Mouse (Mus musculus) embryonic facial prominence, embryonic 14.5 days (tissue): ENCODE measurements around the gene Akr1b10. TPM values are rescaled to one million over a fixed set of nuclear protein-coding genes. Genes with fewer than 3 reads are reported as not detected.
"Not testable (repeated sequence)": the region's sequence is repeated elsewhere in the genome, so short reads cannot be mapped to it uniquely, and the experiment has no call there.

Source experiments
- ATAC-seq: fragments of 200-750 bp; cut with Nextera tagmentation; 2 replicates; pipeline ENCODE4 v1.8.0; 2017; ENCODE audit warnings: low read depth, moderate number of reproducible peaks, moderate TSS enrichment
- DNase-seq: peaks from one replicate; pipeline ENCODE4 v3.0.0-alpha.2; 2015; ENCODE audit warnings: low spot score
- H3K27ac ChIP-seq: fragments of 300-500 bp; sonication (generic); replicated peaks from 2 replicates; pipeline ENCODE4 v1.5.1; 2014; ENCODE audit warnings: low read depth, mild to moderate bottlenecking, low read length, moderate library complexity
- H3K27me3 ChIP-seq: fragments of 300-500 bp; sonication (generic); replicated peaks from 2 replicates; pipeline ENCODE4 v1.6.1; 2014; ENCODE audit warnings: low read length; ENCODE audit not compliant: control insufficient read depth, insufficient read depth
- H3K36me3 ChIP-seq: fragments of 300-500 bp; sonication (generic); 2 replicates; pipeline ENCODE4 v1.6.1; 2014; ENCODE audit warnings: low read length, mixed read lengths; ENCODE audit not compliant: control insufficient read depth, insufficient read depth
- H3K4me1 ChIP-seq: fragments of 300-500 bp; sonication (generic); 2 replicates; pipeline ENCODE4 v1.6.1; 2014; ENCODE audit warnings: antibody characterized with exemption, low read length; ENCODE audit not compliant: control insufficient read depth, insufficient read depth
- H3K4me2 ChIP-seq: fragments of 300-500 bp; sonication (generic); 2 replicates; pipeline ENCODE4 v1.6.1; 2014; ENCODE audit warnings: low read depth, mild to moderate bottlenecking, low read length, moderate library complexity, mixed read lengths
- H3K4me3 ChIP-seq: fragments of 300-500 bp; sonication (generic); 2 replicates; pipeline ENCODE4 v1.5.1; 2014; ENCODE audit warnings: low read depth, mild to moderate bottlenecking, low read length
- H3K9ac ChIP-seq: fragments of 300-500 bp; sonication (generic); 2 replicates; pipeline ENCODE4 v1.6.1; 2014; ENCODE audit warnings: low read depth, mild to moderate bottlenecking, low read length, moderate library complexity, mixed read lengths
- H3K9me3 ChIP-seq: fragments of 300-500 bp; sonication (generic); 2 replicates; pipeline ENCODE4 v1.6.1; 2016; ENCODE audit warnings: low read length; ENCODE audit not compliant: control insufficient read depth
- WGBS: fragments of 180-500 bp; shearing (Covaris S2); extraction: QIAGEN DNeasy Blood & Tissue Kit; methylation state at CpG from one replicate; pipeline ENCODE4 v1.1.7; 2014; 5-methylcytosine and 5-hydroxymethylcytosine counted together
- polyA plus RNA-seq: library from polyadenylated mRNA; unstranded; fragments of >200 nt; fragmentation: Nextera tagmentation; extraction: Ambion mirVana; gene quantifications from 2 replicates; pipeline ENCODE4 v1.2.1, GENCODE M21; 2014

Gene Akr1b10
- polyA plus RNA-seq, 1 experiment from 2014 or later: 15.9 TPM

DNA sequence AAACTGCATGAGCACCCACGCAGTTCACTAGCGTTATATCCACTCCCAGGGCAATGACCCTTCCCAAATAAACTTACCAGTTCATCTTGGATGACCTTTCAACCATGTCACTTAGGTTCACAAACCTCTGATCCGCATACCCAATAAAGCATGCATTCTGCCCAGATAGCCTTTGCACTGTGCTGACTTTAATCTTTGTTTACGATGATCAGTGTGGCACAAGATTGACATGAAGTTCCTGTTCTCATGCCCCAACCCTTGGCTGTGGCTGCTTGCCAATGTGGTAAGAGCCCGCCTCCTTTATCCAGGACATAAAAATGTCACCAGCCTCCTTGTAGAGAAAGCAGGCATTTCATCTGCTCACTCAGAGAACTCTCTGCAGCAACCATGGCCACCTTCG lies 28.0 kb downstream of the Akr1b10 start, which contains the start of gene Akr1b7:
Gene Akr1b7 (plus strand): TSS at position 312 of the 400 bp plus-strand sequence.
- no peak within 1 kb of the TSS for H3K4me2 ChIP-seq
- ATAC-seq (no peak), DNase-seq (no peak)
- WGBS: 81% methylated on average over 6 of the region's 6 CpGs
- no peaks in the 10 kb centered on the region for H3K9me3 ChIP-seq
- no peak within 1 kb of the TSS for H3K27ac ChIP-seq
- no peak within 1 kb of the TSS for H3K9ac ChIP-seq
- no peaks in the 10 kb centered on the region for H3K4me1 ChIP-seq
- H3K27me3 ChIP-seq: no peaks in the 10 kb centered on the region
- no peak within 1 kb of the TSS for H3K4me3 ChIP-seq
- H3K36me3 ChIP-seq: no peaks in the 10 kb centered on the region

DNA sequence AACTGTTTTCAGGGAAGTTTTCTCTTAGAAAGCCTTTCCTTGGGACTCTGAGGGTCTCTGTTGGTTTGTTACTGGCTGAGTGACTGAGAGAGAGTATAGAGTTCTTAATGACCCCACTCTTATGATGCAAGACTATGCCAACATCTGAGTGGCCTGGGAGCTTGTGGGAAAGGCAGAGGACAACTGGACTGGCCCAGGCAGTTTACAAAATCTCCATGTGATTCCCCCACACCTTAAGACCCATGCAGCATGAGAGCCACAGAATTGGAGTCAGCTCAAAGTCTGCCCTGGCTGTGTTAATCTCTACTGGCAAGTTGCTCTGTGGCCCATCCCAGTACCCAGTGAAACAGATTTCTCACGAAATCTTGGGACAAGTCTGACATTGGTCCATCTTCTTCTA lies 28.7 kb downstream of the Akr1b10 start:
- Histone ChIP-seq H3K27me3 (no peaks in the 10 kb centered on the region), H3K9me3 (no peaks in the 10 kb centered on the region), H3K4me1 (no peaks in the 10 kb centered on the region), H3K36me3 (no peaks in the 10 kb centered on the region), H3K9ac (no peak overlapping the region), H3K27ac (no peak overlapping the region), H3K4me2 (no peak overlapping the region), H3K4me3 (no peak overlapping the region)
- ATAC-seq: no peak
- DNase-seq: no peak
- WGBS: 65% methylated on average over 1 of the region's 1 CpGs

DNA sequence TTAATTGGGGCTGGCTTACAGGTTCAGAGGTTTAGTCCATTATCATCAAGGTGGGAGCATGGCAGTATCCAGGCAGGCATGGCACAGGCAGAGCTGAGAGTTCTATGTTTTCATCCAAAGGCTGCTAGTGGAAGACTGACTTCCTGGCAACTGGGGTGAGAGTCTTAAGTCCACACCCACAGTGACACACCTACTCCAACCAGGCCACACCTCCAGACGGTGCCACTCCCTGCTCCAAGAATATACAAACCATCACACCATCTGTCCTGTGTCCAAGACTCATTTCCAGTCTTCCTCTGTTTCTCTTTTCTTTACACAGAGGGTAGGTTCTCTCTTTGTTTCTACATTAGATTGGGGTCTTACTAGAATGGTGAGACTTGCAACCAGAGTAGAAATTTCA lies 29.4 kb downstream of the Akr1b10 start:
- H3K4me3 ChIP-seq, H3K36me3 ChIP-seq, H3K27ac ChIP-seq, H3K27me3 ChIP-seq, DNase-seq, H3K4me1 ChIP-seq, H3K9me3 ChIP-seq, ATAC-seq, H3K9ac ChIP-seq, H3K4me2 ChIP-seq: not testable (repeated sequence)
- WGBS: 36% methylated on average over 1 of the region's 1 CpGs

DNA sequence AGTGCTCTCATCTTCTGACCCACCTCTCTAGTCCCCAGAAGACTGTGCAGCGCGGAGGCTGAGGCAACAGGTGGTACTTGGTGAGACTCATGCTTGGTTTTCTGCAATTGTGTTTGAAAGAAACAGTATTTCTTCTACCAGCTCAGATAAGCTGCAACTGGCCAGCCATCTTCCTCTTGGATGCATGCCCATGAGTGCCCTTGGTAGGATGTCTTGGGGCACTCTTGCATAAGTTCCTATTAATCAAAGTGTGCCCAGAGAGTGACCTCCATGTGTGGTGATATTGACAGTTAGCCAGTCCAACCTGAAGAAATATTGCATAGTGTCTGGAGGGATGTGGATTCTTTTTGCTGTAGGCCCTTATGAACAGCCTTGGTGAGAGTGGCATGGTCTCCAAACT lies 32.5 kb downstream of the Akr1b10 start:
- Histone ChIP-seq H3K9me3 (no peaks in the 10 kb centered on the region), H3K9ac (no peak overlapping the region), H3K4me1 (no peaks in the 10 kb centered on the region), H3K27me3 (no peaks in the 10 kb centered on the region), H3K4me2 (no peak overlapping the region), H3K27ac (no peak overlapping the region), H3K4me3 (no peak overlapping the region), H3K36me3 (no peaks in the 10 kb centered on the region)
- ATAC-seq (no peak), DNase-seq (no peak)
- WGBS: 93% methylated on average over 2 of the region's 2 CpGs

DNA sequence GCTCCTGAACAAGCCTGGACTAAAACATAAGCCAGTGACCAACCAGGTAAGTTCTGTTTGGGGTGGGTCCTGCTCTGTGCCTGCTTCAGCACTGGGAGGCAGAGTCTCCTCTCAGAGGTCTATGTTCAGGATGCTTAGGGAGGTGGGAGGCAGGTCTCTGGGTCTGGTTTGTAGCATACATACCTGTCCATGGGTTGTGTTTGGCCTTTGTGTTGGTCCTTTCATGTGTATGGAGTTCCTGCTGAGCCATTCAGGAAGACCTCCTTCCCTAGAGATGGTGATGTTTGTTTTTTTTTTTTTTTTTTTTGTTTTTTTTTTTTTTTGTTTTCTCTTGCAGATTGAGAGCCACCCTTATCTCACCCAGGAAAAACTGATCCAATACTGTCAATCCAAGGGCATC lies 35.1 kb downstream of the Akr1b10 start:
- Histone ChIP-seq H3K4me2 (no peak overlapping the region), H3K27ac (no peak overlapping the region), H3K9me3 (no peaks in the 10 kb centered on the region), H3K27me3 (no peaks in the 10 kb centered on the region), H3K36me3 (no peaks in the 10 kb centered on the region), H3K4me1 (no peaks in the 10 kb centered on the region), H3K4me3 (no peak overlapping the region), H3K9ac (no peak overlapping the region)
- ATAC-seq: no peak
- no peak for DNase-seq

DNA sequence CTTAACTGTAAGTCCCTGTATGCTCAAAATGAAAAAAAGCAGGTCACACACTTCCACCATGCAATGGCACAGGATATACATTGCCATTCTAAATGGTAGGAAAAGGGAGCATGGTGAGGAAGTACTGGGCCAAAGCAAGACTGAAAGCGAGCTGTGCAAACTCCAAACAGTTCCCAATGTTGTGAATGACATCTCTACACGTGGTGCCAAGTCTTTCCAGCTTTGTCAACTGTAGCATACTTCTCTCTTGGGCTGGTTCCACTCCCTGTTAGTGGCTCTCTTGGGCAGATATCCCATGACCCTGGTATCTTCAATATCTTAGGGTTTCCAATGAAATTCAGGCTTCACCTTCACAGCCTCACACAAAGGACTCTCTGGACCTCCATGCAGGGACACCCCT lies 55.0 kb downstream of the Akr1b10 start:
- H3K4me2 ChIP-seq: no peak overlapping the region
- no peaks in the 10 kb centered on the region for H3K36me3 ChIP-seq
- no peaks in the 10 kb centered on the region for H3K9me3 ChIP-seq
- H3K27me3 ChIP-seq: no peaks in the 10 kb centered on the region
- H3K27ac ChIP-seq: no peak overlapping the region
- H3K4me1 ChIP-seq: no peaks in the 10 kb centered on the region
- ATAC-seq (no peak), DNase-seq (no peak)
- H3K9ac ChIP-seq: no peak overlapping the region
- H3K4me3 ChIP-seq: no peak overlapping the region
- WGBS: 66% methylated on average over 2 of the region's 2 CpGs

DNA sequence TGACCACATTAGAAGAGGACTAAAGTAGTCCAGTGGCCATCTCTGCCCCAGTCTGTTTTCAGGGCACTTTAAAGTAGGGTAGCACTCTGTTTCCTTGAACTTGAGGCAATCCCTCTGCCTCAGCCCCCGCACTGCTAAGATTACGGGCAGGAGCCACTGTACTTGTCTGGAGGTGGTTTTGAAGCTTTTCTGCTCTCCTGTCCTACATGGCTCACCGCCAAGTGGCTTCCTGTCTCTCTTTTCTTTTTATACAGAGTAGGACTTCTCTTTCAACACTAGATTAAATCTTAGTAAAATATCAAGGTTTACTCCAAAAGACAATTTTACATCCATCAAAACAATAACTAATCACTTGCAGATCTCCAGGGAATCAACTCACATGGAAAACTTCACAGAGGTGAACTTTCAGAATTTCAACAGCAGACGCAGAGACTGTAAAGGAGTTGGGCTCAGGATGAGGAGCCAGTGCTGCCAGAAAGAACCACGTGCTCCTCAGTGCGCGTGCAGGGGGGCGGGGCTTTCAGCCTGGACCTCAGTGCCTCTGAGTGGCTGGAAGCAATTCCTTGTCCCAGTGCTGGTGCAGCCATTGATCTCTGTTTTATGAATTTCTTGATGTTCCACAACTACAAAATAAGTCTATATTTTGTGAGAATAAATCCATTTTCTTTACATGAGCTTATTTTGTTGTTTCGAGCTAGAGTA lies 57.7 kb downstream of the Akr1b10 start:
- H3K4me3 ChIP-seq: no peak overlapping the region
- 57% methylated on average over 9 of the region's 9 CpGs for WGBS
- H3K27ac ChIP-seq: no peak overlapping the region
- no peaks in the 10 kb centered on the region for H3K27me3 ChIP-seq
- ATAC-seq (no peak), DNase-seq (peak; percentile 32)
- no peak overlapping the region for H3K4me2 ChIP-seq
- no peaks in the 10 kb centered on the region for H3K4me1 ChIP-seq
- no peaks in the 10 kb centered on the region for H3K36me3 ChIP-seq
- H3K9me3 ChIP-seq: no peaks in the 10 kb centered on the region
- H3K9ac ChIP-seq: no peak overlapping the region

DNA sequence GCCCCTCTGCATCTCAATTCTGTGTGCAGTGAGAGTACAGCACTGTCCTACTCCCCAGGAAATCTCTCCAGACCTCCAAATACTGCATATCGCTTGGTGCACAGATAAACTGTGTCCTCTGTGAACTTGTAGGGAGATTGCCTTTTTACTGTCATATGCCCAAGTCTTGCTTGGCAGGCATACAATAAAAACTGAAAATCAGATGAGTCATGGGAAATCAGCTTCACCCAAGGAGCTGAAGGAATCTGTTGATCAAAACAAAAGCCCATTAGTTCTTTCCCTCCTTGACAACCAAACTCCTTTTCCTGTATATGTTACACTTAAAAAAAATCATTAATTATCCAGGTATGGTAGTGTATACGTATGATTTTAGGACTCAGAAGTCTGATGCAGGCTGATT lies 59.8 kb downstream of the Akr1b10 start:
- no peaks in the 10 kb centered on the region for H3K4me1 ChIP-seq
- no peak overlapping the region for H3K4me3 ChIP-seq
- H3K4me2 ChIP-seq: no peak overlapping the region
- no peaks in the 10 kb centered on the region for H3K27me3 ChIP-seq
- H3K9ac ChIP-seq: no peak overlapping the region
- DNase-seq: no peak
- 89% methylated on average over 2 of the region's 2 CpGs for WGBS
- no peak overlapping the region for H3K27ac ChIP-seq
- no peaks in the 10 kb centered on the region for H3K36me3 ChIP-seq
- no peaks in the 10 kb centered on the region for H3K9me3 ChIP-seq
- ATAC-seq: no peak
